Mouse (Mus musculus) hindbrain, embryonic 15.5 days (tissue): ENCODE results near the gene Nfatc2ip. TPM values are rescaled to one million over a fixed set of nuclear protein-coding genes. Genes with fewer than 3 reads are reported as not detected.
"Not testable (repeated sequence)": the region's sequence is repeated elsewhere in the genome, so short reads cannot be mapped to it uniquely, and the experiment has no call there.

ENCODE experiments used
- ATAC-seq: fragments of 200-750 bp; cut with Nextera tagmentation; 2 replicates; pipeline ENCODE4 v1.8.0; 2017; ENCODE audit warnings: low read depth, moderate number of reproducible peaks, moderate TSS enrichment; ENCODE audit not compliant: low FRiP score
- H3K27ac ChIP-seq: fragments of 300-500 bp; sonication (generic); replicated peaks from 2 replicates; pipeline ENCODE4 v1.5.1; 2015; ENCODE audit warnings: mild to moderate bottlenecking, inconsistent platforms
- H3K27me3 ChIP-seq: fragments of 300-500 bp; sonication (generic); 2 replicates; pipeline ENCODE4 v1.6.1; 2015; ENCODE audit warnings: control low read depth, inconsistent platforms
- H3K36me3 ChIP-seq: fragments of 300-500 bp; sonication (generic); 2 replicates; pipeline ENCODE4 v1.6.1; 2015; ENCODE audit warnings: control low read depth, inconsistent platforms
- H3K4me1 ChIP-seq: fragments of 300-500 bp; sonication (generic); replicated peaks from 2 replicates; pipeline ENCODE4 v1.6.1; 2015; ENCODE audit warnings: control low read depth, inconsistent platforms
- H3K4me2 ChIP-seq: fragments of 300-500 bp; sonication (generic); 2 replicates; pipeline ENCODE4 v1.6.1; 2015; ENCODE audit warnings: moderate library complexity, mild to moderate bottlenecking, inconsistent platforms
- H3K4me3 ChIP-seq: fragments of 300-500 bp; sonication (generic); 2 replicates; pipeline ENCODE4 v1.5.1; 2015; ENCODE audit warnings: mild to moderate bottlenecking, inconsistent platforms
- H3K9ac ChIP-seq: fragments of 300-500 bp; sonication (generic); 2 replicates; pipeline ENCODE4 v1.6.1; 2015; ENCODE audit warnings: inconsistent platforms
- H3K9me3 ChIP-seq: fragments of 300-500 bp; sonication (generic); 2 replicates; pipeline ENCODE4 v1.6.1; 2016; ENCODE audit warnings: control low read depth, inconsistent platforms
- WGBS: fragments of 180-500 bp; shearing (Covaris S2); methylation state at CpG from one replicate; pipeline ENCODE4 v1.1.7; 2015; 5-methylcytosine and 5-hydroxymethylcytosine counted together
- polyA plus RNA-seq: library from polyadenylated mRNA; unstranded; fragments of >200 nt; fragmentation: Nextera tagmentation; extraction: Ambion mirVana; gene quantifications from 2 replicates; pipeline ENCODE4 v1.2.1, GENCODE M21; 2015

Nfatc2ip gene
- polyA plus RNA-seq, 1 experiment from 2014 or later = 2.7 TPM

DNA sequence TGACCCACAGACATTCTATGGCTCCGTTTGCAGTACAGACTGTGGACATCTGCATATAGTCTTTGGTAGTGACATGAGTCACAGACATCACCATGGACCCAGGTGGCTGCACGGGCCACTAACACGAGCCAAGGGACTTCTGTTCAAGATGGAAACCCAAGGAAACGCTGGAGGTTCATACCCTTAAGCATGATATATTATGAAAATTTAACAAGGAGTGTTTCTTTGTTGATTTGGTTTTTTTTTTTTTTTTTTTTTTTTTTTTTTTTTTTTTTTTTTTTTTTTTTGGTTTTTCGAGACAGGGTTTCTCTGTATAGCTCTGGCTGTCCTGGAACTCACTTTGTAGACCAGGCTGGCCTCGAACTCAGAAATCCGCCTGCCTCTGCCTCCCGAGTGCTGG, 6.0 kb upstream of the Nfatc2ip start:
- 82% methylated on average over 8 of the region's 8 CpGs for WGBS
- not testable (repeated sequence) for H3K9me3 ChIP-seq, ATAC-seq, H3K4me2 ChIP-seq, H3K4me3 ChIP-seq, H3K36me3 ChIP-seq, H3K27ac ChIP-seq, H3K4me1 ChIP-seq, H3K27me3 ChIP-seq, H3K9ac ChIP-seq

DNA sequence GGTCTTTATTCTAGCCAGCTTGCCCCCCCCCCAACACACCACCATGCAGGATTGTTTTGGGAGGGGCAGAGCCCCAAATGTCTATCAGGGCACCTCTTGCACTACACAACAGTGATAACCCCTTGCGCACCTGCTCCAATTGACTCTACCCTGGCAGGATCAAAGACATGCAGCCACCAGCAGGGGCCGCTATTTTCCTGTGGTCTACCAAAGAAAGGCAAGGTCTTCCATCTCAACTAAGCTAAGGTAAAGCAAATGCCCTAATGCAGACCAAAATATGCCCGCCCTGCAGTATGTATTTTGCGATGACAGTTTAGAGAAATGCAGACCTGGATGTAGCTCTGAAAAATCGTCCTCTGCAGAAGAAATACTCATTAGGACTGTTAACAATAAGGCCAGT, 3.0 kb upstream of the Nfatc2ip start:
- H3K4me3 ChIP-seq = no peak overlapping the region
- no peaks in the 10 kb centered on the region for H3K27me3 ChIP-seq
- no peak overlapping the region for H3K4me2 ChIP-seq
- no peaks in the 10 kb centered on the region for H3K9me3 ChIP-seq
- H3K36me3 ChIP-seq = no peaks in the 10 kb centered on the region
- H3K4me1 ChIP-seq = peaks cover 16% of the 10 kb centered on the region
- H3K27ac ChIP-seq = no peak overlapping the region
- 11% methylated on average over 5 of the region's 5 CpGs for WGBS
- no peak for ATAC-seq
- H3K9ac ChIP-seq = no peak overlapping the region

DNA sequence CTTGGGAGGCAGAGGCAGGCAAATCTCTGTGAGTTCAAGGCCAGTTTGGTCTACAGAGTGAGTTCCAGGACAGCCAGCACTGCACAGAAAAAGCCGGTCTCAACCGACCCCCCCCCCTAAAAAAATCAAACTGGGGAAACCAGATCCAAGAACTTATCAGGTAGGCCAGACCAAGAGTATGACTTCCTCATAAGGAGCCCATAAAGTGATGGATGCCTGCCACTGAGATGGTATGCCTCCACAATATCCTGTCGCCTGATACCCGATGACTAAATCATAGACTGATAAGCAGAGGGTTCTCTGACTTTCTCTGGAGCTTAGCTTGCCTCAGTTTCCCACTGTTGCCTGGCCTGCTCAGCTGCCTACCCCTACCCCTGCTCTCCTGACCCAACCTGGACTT, 1.3 kb upstream of the Nfatc2ip start:
- no peak overlapping the region for H3K27ac ChIP-seq
- no peaks in the 10 kb centered on the region for H3K9me3 ChIP-seq
- no peak overlapping the region for H3K4me2 ChIP-seq
- 94% methylated on average over 4 of the region's 4 CpGs for WGBS
- H3K4me1 ChIP-seq = peaks cover 16% of the 10 kb centered on the region
- H3K36me3 ChIP-seq = no peaks in the 10 kb centered on the region
- no peak for ATAC-seq
- no peak overlapping the region for H3K9ac ChIP-seq
- H3K4me3 ChIP-seq = no peak overlapping the region
- no peaks in the 10 kb centered on the region for H3K27me3 ChIP-seq

- WGBS = 62% methylated on average over 6 of the region's 6 CpGs
- H3K36me3 ChIP-seq = no peaks in the 10 kb centered on the region
- peak overlapping the region; percentile 40 for H3K4me2 ChIP-seq
- H3K4me3 ChIP-seq = peak overlapping the region; percentile 9; the same call in 1 of the 2 replicates
- ATAC-seq = no peak
- H3K4me1 ChIP-seq = peaks cover 16% of the 10 kb centered on the region
- peak overlapping the region; percentile 51; the same call in 1 of the 2 replicates for H3K27ac ChIP-seq
- H3K9ac ChIP-seq = no peak overlapping the region
- no peaks in the 10 kb centered on the region for H3K9me3 ChIP-seq
- no peaks in the 10 kb centered on the region for H3K27me3 ChIP-seq
Measured at GRCm38 (mm10) chr7:126397221-126397620, 684 bp upstream of the Nfatc2ip start.

DNA sequence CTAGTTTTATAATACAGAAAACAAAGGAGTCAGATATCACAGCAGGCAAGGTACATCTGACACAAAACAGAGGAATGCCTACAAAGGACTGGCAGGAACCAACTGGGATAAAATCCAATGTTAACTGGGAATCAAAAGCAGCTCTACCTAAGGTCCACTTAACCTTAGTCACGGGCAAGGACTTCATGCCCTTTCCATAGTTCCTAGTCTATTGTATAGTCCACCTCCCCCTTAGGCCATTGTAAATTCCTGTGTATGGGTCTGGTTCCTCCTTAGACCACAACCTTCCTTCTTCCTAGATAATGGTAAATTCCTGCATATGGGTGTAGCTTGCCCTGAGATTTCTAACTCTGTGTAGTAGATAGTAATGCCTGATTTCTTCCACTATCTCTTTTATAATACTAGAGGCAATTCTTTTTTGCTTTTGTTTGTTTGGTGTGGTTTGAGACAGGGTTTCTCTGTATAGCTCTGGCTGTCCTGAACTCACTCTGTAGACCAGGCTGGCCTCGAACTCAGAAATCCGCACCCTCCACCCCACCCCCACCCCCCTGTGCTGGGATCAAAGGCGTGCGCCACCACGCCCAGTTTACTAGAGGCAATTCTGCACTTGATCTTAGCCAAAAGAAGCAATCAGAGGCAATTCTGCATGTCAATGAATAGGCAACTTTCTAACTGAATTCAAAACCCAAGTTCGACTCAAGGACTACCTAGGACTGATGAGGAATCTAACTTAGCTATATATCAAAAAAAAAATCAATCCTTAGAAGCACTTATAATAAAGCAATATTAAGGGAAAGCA, 4.3 kb downstream of the Nfatc2ip start:
- not testable (repeated sequence) for H3K4me3 ChIP-seq, H3K27ac ChIP-seq, ATAC-seq, H3K9ac ChIP-seq, H3K27me3 ChIP-seq, H3K36me3 ChIP-seq, H3K9me3 ChIP-seq, H3K4me2 ChIP-seq
- H3K4me1 ChIP-seq = peaks cover 14% of the 10 kb centered on the region
- 93% methylated on average over 7 of the region's 7 CpGs for WGBS

- Histone ChIP-seq H3K9ac (no peak overlapping the region), H3K4me2 (no peak overlapping the region), H3K27ac (no peak overlapping the region), H3K36me3 (peaks cover 20% of the 10 kb centered on the region), H3K4me3 (no peak overlapping the region), H3K4me1 (no peaks in the 10 kb centered on the region), H3K27me3 (no peaks in the 10 kb centered on the region), H3K9me3 (no peaks in the 10 kb centered on the region)
- no peak for ATAC-seq
- 100% methylated on average over 1 of the region's 1 CpGs for WGBS
Measured at GRCm38 (mm10) chr7:126388185-126388584, 8.4 kb downstream of the Nfatc2ip start.

DNA sequence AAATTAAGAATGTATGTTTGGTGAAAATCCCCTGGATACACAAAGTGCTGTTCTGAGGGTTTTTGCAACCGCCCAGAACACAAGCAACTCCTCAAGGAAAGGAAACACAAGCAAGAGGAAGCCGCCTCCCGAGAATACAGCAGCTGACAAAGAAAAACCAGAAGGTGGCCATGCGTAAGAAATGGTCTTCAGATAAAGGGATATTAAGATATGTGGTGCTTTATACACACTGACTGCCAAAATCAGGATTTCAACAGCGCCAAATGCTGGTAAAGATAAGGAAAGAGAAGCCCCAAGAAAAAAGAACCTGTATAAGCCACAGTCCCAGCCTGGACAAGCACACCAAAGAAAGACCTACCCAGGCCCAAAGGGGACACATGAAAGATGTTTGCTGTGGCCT, 13.0 kb downstream of the Nfatc2ip start:
- Histone ChIP-seq H3K9ac (no peak overlapping the region), H3K9me3 (no peaks in the 10 kb centered on the region), H3K27me3 (no peaks in the 10 kb centered on the region), H3K4me1 (peaks cover under 1% of the 10 kb centered on the region; the same call in 1 of the 2 replicates), H3K27ac (no peak overlapping the region), H3K36me3 (peaks cover 12% of the 10 kb centered on the region), H3K4me3 (no peak overlapping the region), H3K4me2 (no peak overlapping the region)
- 85% methylated on average over 5 of the region's 5 CpGs for WGBS
- ATAC-seq = no peak

GRCm38 (mm10) chr7:126377278-126378158, 19.0 kb downstream of the Nfatc2ip start, which contains the start of gene Spns1:
Spns1 (minus strand) TSS chr7:126377450.
- Histone ChIP-seq H3K27ac (peak within 1 kb of the TSS; percentile 83), H3K4me3 (peak within 1 kb of the TSS; percentile 82), H3K9me3 (no peaks in the 10 kb centered on the region), H3K4me2 (peak within 1 kb of the TSS; percentile 91), H3K36me3 (peaks cover 10% of the 10 kb centered on the region), H3K9ac (peak within 1 kb of the TSS; percentile 78), H3K27me3 (no peaks in the 10 kb centered on the region), H3K4me1 (peaks cover 24% of the 10 kb centered on the region)
- ATAC-seq = peak; percentile 96
- WGBS = under 1% methylated on average over 33 of the region's 33 CpGs

DNA sequence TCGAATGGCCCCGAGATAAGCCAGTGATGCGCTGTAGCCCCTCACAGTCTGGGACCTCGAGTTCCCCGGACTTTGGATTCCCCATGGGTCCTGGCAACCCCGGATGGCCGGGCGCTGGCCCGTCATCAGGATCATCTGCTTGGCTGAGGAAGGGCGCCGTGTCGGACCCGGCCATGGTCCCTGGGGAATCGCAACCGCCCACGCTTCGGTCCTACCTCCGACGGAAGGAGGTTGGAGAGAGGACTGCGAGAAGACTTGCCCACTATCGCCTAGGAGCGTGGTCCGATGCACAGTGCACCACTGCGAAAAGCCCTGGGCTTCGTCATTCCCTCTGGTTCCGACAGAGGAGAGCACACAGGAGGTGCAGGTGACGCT, 19.6 kb downstream of the Nfatc2ip start:
- peak; percentile 81 for ATAC-seq
- Histone ChIP-seq H3K9me3 (no peaks in the 10 kb centered on the region), H3K36me3 (peaks cover 16% of the 10 kb centered on the region), H3K4me3 (peak overlapping the region; percentile 82), H3K4me2 (peak overlapping the region; percentile 91), H3K27me3 (no peaks in the 10 kb centered on the region), H3K4me1 (peaks cover 24% of the 10 kb centered on the region), H3K27ac (peak overlapping the region; percentile 83), H3K9ac (peak overlapping the region; percentile 78)
- WGBS = 1% methylated on average over 27 of the region's 27 CpGs

DNA sequence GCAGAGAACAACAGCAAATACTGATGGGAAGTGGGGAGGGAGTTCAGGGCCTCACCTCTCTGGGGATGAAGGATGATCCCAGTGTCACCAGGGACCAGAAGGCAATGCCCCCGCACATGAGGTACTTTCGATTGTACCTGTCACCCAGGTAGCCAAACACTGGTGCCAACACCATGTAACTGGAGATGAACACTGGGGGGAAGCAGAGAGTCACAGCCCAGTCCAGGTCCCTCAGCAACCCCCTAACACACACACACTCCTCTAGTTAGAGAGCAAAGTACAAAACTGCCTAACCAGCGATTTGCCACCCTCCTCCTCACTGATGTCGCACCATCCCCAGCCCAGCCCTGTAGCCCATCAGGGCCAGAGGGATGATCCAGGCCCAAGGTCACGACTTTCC, 21.5 kb downstream of the Nfatc2ip start:
- no peak for ATAC-seq
- H3K9ac ChIP-seq = no peak overlapping the region
- H3K27me3 ChIP-seq = no peaks in the 10 kb centered on the region
- peaks cover 24% of the 10 kb centered on the region for H3K4me1 ChIP-seq
- H3K9me3 ChIP-seq = no peaks in the 10 kb centered on the region
- peaks cover 35% of the 10 kb centered on the region for H3K36me3 ChIP-seq
- H3K27ac ChIP-seq = no peak overlapping the region
- 81% methylated on average over 5 of the region's 5 CpGs for WGBS
- H3K4me3 ChIP-seq = no peak overlapping the region
- no peak overlapping the region for H3K4me2 ChIP-seq

GRCm38 (mm10) chr7:126374526-126374925, 22.0 kb downstream of the Nfatc2ip start:
- Histone ChIP-seq H3K36me3 (peaks cover 38% of the 10 kb centered on the region), H3K4me1 (peaks cover 24% of the 10 kb centered on the region), H3K27ac (no peak overlapping the region), H3K4me3 (no peak overlapping the region), H3K4me2 (no peak overlapping the region), H3K9me3 (no peaks in the 10 kb centered on the region), H3K9ac (no peak overlapping the region), H3K27me3 (no peaks in the 10 kb centered on the region)
- WGBS = 87% methylated on average over 6 of the region's 6 CpGs
- no peak for ATAC-seq

GRCm38 (mm10) chr7:126373007-126373406, 23.5 kb downstream of the Nfatc2ip start:
- 89% methylated on average over 9 of the region's 9 CpGs for WGBS
- Histone ChIP-seq H3K9ac (no peak overlapping the region), H3K27me3 (no peaks in the 10 kb centered on the region), H3K36me3 (peaks cover 38% of the 10 kb centered on the region), H3K4me3 (no peak overlapping the region), H3K4me1 (peaks cover 21% of the 10 kb centered on the region), H3K4me2 (no peak overlapping the region), H3K27ac (no peak overlapping the region), H3K9me3 (no peaks in the 10 kb centered on the region)
- ATAC-seq = no peak
